Mouse (Mus musculus): ENCODE measurements around the gene Vrk2.

The Vrk2 gene

DNA sequence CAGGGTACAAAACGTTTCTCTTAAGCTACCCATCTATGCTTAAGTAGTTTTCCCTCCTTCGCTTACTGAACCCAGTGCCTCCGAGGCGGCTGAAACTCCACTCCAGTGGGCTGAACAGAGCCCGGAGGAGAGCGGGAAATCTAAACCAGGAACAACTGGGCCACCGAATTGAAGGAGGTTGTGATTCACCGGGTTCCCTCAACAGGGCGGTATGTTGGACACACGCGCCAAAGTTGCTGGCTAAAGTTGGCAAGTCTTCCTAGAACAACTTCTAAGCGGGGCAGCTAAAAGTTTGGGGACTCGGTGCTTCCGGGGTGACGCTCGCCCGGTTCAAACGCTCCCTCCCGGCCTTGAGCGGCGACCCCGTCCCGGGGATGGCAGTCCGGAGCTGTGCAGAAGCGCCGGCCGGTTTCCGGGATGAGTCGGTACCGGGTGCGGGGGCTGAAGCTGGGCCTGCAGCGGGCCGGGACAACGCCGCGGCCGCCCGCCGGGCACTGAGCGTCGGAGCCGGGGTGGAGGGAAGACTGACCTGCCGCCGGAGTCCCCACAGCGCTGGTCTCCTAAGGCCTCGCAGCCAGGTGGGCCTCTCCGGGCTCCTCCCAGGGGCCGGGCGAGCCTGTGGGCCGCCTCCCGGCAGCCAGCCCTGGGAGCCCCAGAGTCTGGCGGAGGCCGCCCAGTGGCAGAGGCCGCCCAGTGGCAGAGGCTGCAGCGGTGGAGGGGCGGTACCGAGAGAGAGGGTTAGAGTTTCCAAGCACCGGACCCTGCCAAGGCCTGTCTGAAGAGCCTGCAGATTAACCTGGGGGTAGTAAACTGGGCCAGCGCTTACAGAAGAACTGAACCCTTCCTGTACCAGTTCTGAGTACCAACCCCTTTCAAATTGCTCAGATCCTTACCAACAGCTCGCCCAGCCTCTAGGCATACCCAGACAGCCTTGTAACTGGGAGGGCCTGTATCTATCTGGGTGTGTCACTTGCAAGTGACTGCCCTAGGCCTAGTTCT lies at the start of gene Vrk2, which contains the start of gene Gm6899:
Gene Vrk2 (minus strand): TSS at position 939 of the 999 bp plus-strand sequence.
Gene Gm6899 (plus strand): TSS at position 181 of the 999 bp plus-strand sequence.
- DNase-seq (ENCODE audit: low spot score): peak; percentile 87

DNA sequence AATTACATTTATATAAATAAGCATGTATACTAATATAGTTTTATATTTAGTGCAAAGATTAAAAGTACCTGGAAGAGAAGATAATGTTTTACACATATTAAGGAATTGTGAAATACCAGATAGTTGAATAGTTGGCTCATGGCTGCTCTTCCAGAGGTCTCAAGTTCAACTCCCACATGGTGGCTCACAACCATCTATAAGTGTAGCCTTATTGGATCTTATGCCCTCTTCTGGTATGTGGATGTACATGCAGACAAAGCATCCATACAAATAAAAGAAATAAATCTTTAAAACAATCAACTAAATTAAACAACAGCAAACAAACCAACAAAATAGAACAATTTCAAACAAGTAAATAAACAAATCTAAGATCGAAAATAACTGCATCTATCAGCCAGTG lies 48.3 kb upstream of the Vrk2 start:
- no peak for DNase-seq (ENCODE audit: low spot score)

- DNase-seq (ENCODE audit: low spot score): peak; percentile 22
These were observed 46.6 kb upstream of the Vrk2 start for GRCm38 (mm10) chr11:26640314-26640785.

GRCm38 (mm10) chr11:26636239-26636638 lies 42.4 kb upstream of the Vrk2 start:
- DNase-seq (ENCODE audit: low spot score): no peak

DNA sequence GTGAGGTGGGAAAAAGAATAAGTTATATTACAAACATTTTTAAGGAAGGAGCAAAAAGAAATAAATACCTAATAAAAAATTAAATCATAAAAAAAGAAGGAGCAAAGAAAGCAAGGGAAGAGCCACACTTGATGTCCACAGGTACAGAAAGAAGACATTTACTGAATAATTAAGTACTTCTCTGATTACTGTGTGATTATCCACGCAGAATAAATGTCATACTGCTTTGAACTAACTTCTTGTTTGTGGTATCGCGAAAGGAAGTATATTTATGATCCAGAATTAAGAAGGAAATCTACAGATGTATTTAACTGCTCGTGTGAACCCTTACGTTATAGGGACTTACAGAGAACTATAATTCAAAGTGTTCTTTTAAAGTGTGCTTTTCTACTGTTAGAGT lies 28.9 kb upstream of the Vrk2 start:
- no peak for DNase-seq (ENCODE audit: low spot score)

- DNase-seq (ENCODE audit: low spot score): no peak
These were observed 24.9 kb upstream of the Vrk2 start for GRCm38 (mm10) chr11:26618475-26619223.

- no peak for DNase-seq (ENCODE audit: low spot score)
These were observed 15.0 kb upstream of the Vrk2 start for GRCm38 (mm10) chr11:26608795-26609194.

GRCm38 (mm10) chr11:26604061-26604655 lies 10.4 kb upstream of the Vrk2 start:
- no peak for DNase-seq (ENCODE audit: low spot score)

GRCm38 (mm10) chr11:26601571-26602175 lies 7.9 kb upstream of the Vrk2 start:
- no peak for DNase-seq (ENCODE audit: low spot score)

DNA sequence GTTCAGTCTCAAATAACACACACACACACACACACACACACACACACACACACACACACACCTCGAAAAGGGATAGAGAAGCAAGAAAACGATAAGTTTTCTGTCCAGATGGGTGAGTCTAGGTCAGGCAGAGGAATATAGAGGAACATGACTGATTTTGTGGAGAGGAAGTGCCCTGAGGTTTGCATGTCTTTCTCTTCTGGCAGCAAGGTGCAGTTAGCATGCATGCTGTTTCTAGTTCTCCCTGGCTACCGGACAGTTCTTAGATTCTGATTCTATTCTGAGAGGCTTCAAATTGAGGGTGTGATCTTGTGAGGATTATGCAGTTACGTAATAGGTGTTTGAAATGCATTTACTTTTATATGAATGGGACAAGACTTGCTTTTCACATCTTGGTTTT lies 6.9 kb upstream of the Vrk2 start:
- no peak for DNase-seq (ENCODE audit: low spot score)

- peak; percentile 54 for DNase-seq (ENCODE audit: low spot score)
These were observed 5.1 kb upstream of the Vrk2 start for GRCm38 (mm10) chr11:26598876-26599275.

GRCm38 (mm10) chr11:26597761-26598160 lies 4.0 kb upstream of the Vrk2 start:
- DNase-seq (ENCODE audit: low spot score): no peak

DNA sequence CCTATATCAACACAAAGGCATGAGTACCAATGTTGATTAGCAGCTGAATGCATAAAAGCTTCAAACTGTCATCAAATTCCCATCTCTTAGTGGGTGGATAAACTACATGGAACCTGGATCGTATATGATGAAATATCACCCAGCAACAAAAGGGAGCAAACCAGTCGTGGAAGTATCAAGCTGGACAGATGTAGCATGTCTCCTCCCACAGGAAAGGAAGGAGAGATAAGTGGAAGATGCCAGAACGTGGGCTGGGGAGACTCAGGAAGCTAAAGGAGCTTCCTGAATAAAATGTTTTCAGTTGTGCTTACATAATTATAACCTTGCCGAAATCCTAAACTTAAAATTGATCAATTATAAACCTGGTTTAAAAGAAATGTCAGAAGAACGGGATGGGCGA lies 3.3 kb upstream of the Vrk2 start:
- no peak for DNase-seq (ENCODE audit: low spot score)

- no peak for DNase-seq (ENCODE audit: low spot score)
These were observed 2.4 kb upstream of the Vrk2 start for GRCm38 (mm10) chr11:26596186-26596585.

GRCm38 (mm10) chr11:26594487-26594886 lies 688 bp upstream of the Vrk2 start:
- DNase-seq (ENCODE audit: low spot score): peak; percentile 72

DNA sequence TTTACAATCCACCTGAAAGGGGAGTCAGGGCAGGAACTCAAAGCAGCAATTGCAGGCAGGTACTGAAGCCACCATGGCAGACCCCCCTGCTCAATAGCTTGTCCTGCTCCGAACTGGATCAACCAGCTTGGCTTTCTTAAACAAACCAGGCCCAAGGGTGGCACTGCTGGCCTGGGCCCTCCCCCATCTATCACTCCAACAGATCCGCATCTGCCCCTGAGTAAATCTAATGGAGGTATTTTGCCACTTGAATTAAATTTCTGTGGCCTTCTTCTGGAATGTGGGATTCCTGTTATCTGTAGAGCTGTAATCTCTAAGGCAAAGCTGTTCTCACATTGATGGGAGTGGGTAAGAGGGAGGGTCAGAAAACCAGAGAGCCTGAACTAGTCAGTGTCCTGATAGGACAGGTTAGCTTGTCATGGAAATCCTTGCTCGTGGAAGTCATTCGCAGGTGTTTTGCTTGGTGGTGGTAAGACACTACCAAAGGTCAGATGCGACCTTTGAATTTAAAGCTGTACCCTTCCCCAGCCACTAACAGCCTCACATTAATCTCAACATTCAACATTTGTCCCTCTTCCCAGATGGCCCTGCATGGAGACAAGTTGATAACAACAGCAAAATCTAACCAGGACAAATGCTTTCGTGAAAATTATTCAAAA lies 1.3 kb downstream of the Vrk2 start:
- DNase-seq (ENCODE audit: low spot score): peak; percentile 38

DNA sequence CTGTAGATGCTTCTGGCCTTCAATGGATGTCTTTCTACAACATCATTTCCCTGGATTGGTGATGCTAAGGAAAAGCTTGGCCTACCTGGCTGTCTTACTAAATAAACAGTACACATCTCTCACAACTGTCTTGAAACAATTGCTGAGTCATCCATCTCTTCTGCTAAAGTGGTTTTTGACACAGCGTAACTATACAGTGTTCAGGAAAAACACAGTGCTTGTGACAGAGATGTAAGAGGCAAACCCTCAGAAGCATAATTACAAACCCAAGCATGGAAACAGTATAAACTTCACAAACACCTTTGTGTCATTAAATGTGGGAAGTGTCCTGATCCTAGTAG lies 6.6 kb downstream of the Vrk2 start:
- no peak for DNase-seq (ENCODE audit: low spot score)

- no peak for DNase-seq (ENCODE audit: low spot score)
These were observed 7.2 kb downstream of the Vrk2 start for GRCm38 (mm10) chr11:26586367-26587183.

- DNase-seq (ENCODE audit: low spot score): no peak
These were observed 8.1 kb downstream of the Vrk2 start for GRCm38 (mm10) chr11:26585409-26586366.
